25 mouse cellular contexts compared by ENCODE assay signal in the genomic region with DNA sequence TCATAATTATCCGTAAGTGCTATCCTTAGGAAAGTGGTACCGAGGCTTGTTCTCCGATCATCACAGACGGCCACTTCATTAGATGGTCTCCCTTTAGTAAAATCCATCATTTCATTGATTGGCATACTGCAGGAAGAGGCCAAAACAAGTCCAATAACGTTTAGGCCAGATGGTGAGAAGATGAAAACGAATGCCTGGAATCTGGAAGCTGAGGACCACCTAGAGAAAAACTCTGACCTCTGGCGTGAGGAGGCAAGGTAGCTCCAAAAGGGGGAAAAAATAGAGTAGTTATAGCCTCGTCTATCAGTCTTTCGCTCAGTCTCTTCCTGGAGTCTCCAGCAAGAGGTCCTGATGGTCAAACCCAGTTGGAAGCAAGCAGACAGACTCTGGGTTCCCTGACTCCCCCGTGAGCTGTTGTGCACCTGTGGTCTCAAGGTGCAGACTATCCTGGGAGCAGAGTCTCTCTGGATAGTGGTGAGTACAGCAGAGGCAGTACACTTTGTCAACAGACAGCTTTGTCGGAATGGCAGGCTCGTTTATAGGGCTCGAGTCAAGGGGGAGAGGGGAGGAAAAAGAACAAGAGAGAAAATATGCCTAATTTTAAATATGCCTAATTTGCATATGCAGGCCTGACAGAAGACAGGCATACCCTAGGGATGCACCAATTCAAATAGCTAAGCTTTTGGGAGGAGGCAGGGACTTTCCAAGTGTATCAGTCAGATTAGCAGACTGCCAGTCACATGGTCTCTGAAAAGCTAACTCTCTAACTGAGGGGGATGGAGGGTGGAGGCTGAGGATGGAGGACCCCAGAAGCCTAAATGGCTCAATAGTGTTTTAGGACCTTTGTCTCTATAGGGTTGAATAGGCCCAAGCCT.
DNase-seq lines count a peak whose midpoint lies in the region; ATAC-seq lines count a peak whose summit lies in the region.
"Had no signal": no experiment of that assay in that cellular context is flagged by ENCODE, and none has a peak within 500 bp of the region (broad histone marks: within the 10 kb centered on the region; RNA-seq: fewer than 3 reads in every experiment).

No protein-coding gene starts in this region.

- no peak overlapping the region for H3K4me2 ChIP-seq in liver, embryonic 11.5 days
- H3K4me2 ChIP-seq: forebrain, embryonic 15.5 days; heart, embryonic 12.5 days; hindbrain, embryonic 14.5 days; liver, embryonic 12.5 days had no signal

- no peak overlapping the region for H3K27ac ChIP-seq in liver, embryonic 11.5 days (ENCODE audit: low read depth, low read length)
- H3K27ac ChIP-seq: forebrain, embryonic 15.5 days; heart, adult 2 months; hindbrain, embryonic 14.5 days; liver, embryonic 12.5 days had no signal

- H3K4me3 ChIP-seq in liver, embryonic 11.5 days (ENCODE audit: low read depth, low read length): no peak overlapping the region
- H3K4me3 ChIP-seq: forebrain, embryonic 15.5 days; heart, adult 2 months; heart, embryonic 12.5 days; liver, embryonic 12.5 days had no signal

- H3K9ac ChIP-seq in liver, embryonic 11.5 days (ENCODE audit: low read depth, low read length): no peak overlapping the region
- H3K9ac ChIP-seq: forebrain, embryonic 15.5 days; heart, embryonic 12.5 days; hindbrain, embryonic 14.5 days; liver, embryonic 12.5 days; liver, postnatal 0 days had no signal

- H3K27me3 ChIP-seq in liver, embryonic 11.5 days (replicated peaks; ENCODE audit: control insufficient read depth, insufficient read depth, low read length): no peaks in the 10 kb centered on the region
- H3K27me3 ChIP-seq: forebrain, embryonic 15.5 days; heart, embryonic 12.5 days; liver, embryonic 12.5 days had no signal

- H3K4me1 ChIP-seq in liver, embryonic 11.5 days (replicated peaks; ENCODE audit: control insufficient read depth, insufficient read depth, low read length): no peaks in the 10 kb centered on the region; the same call in 1 of the 2 replicates
- H3K4me1 ChIP-seq: forebrain, embryonic 15.5 days; heart, embryonic 12.5 days had no signal

- WGBS in liver, embryonic 11.5 days: 83% methylated on average over 13 of the region's 13 CpGs

- DNase-seq in liver, embryonic 11.5 days (ENCODE audit: low spot score): no peak
- DNase-seq in liver (no peak), ES-CJ7 (ENCODE audit: low read depth, low spot score) (peak; percentile 18)
- DNase-seq in B cell, adult 2 months: peak; percentile 51 to 53
- DNase-seq in cerebellum, adult 9-10 months: no peak
- DNase-seq in cerebellum, adult 11 months: no peak
- DNase-seq: adrenal gland, adult 8-10 months; cerebellum, adult 8-10 months; cerebellum, postnatal 36 days; gastrocnemius, postnatal 36 days; heart, adult 2 months; kidney, adult 18-20 months; kidney, postnatal 36 days; layer of hippocampus, adult 9-11 months; liver, postnatal 0 days; lung, postnatal 4 days; right cerebral cortex, adult 18-20 months; thymus, postnatal 25 days had no signal

- no peaks in the 10 kb centered on the region for H3K9me3 ChIP-seq in liver, embryonic 11.5 days (ENCODE audit: control insufficient read depth, low read length)
- H3K9me3 ChIP-seq: liver, embryonic 12.5 days had no signal

- ATAC-seq in liver, embryonic 11.5 days (replicated peaks; ENCODE audit: low FRiP score): 0 out of 2 replicates have a peak, but pooled peaks have one; percentile 28
- ATAC-seq in megakaryocyte-erythroid progenitor cell, adult 5-6 weeks (replicated peaks; ENCODE audit: low FRiP score, low TSS enrichment, poor library complexity, severe bottlenecking): 0 out of 2 replicates have a peak, but pooled peaks have one; percentile 15
- ATAC-seq: forebrain, embryonic 15.5 days; liver, embryonic 12.5 days; liver, postnatal 0 days; lung, postnatal 0 days; midbrain, embryonic 16.5 days had no signal

- H3K36me3 ChIP-seq in liver, embryonic 11.5 days (ENCODE audit: control insufficient read depth, insufficient read depth, low read length): no peaks in the 10 kb centered on the region
- H3K36me3 ChIP-seq: forebrain, embryonic 15.5 days; heart, embryonic 12.5 days; liver, embryonic 12.5 days had no signal

Comparison
In these comparisons a context has a peak if more than half of its experiments do, and no peak if none do; other contexts are left out.
1. DNase-seq: peak in B cell, adult 2 months (2 of 2) and ES-CJ7 (single experiment); none in liver, embryonic 11.5 days (single experiment), liver (single experiment), cerebellum, adult 9-10 months (single experiment) and cerebellum, adult 11 months (single experiment).